Mouse (Mus musculus) kidney, postnatal 0 days (tissue): Measurements from ENCODE around the gene Slc16a11. TPM values are rescaled to one million over a fixed set of nuclear protein-coding genes. Genes with fewer than 3 reads are reported as not detected.

Experiments used
- ATAC-seq: fragments of 200-750 bp; cut with Nextera tagmentation; replicated peaks from 2 replicates; pipeline ENCODE4 v1.8.0; 2017; ENCODE audit warnings: low read depth, moderate number of reproducible peaks, moderate TSS enrichment, moderate library complexity; ENCODE audit not compliant: low FRiP score
- DNase-seq: peaks from one replicate; pipeline ENCODE4 v3.0.0-alpha.2; 2016; ENCODE audit warnings: low spot score
- H3K27ac ChIP-seq: fragments of 300-500 bp; sonication (generic); 2 replicates; pipeline ENCODE4 v1.5.1; 2014; ENCODE audit warnings: mild to moderate bottlenecking
- H3K27me3 ChIP-seq: fragments of 300-500 bp; sonication (generic); 2 replicates; pipeline ENCODE4 v1.6.1; 2014; ENCODE audit warnings: low read length, mixed read lengths; ENCODE audit not compliant: insufficient read depth
- H3K36me3 ChIP-seq: fragments of 300-500 bp; sonication (generic); 2 replicates; pipeline ENCODE4 v1.6.1; 2014; ENCODE audit warnings: low read length, mixed read lengths; ENCODE audit not compliant: insufficient read depth
- H3K4me1 ChIP-seq: fragments of 300-500 bp; sonication (generic); replicated peaks from 2 replicates; pipeline ENCODE4 v1.6.1; 2014; ENCODE audit warnings: antibody characterized with exemption, low read length, mixed read lengths; ENCODE audit not compliant: insufficient read depth
- H3K4me2 ChIP-seq: fragments of 300-500 bp; sonication (generic); 2 replicates; pipeline ENCODE4 v1.6.1; 2014; ENCODE audit warnings: mild to moderate bottlenecking, low read length, moderate library complexity, mixed read lengths
- H3K4me3 ChIP-seq: fragments of 300-500 bp; sonication (generic); replicated peaks from 2 replicates; pipeline ENCODE4 v1.5.1; 2014; ENCODE audit warnings: low read depth, low read length
- H3K9ac ChIP-seq: fragments of 300-500 bp; sonication (generic); 2 replicates; pipeline ENCODE4 v1.6.1; 2014; ENCODE audit warnings: low read depth, low read length
- H3K9me3 ChIP-seq: fragments of 300-500 bp; sonication (generic); replicated peaks from 2 replicates; pipeline ENCODE4 v1.6.1; 2016; ENCODE audit warnings: low read length, inconsistent platforms, mixed read lengths
- CTCF ChIP-seq: IDR thresholded peaks from 2 replicates; pipeline ENCODE4 v1.5.1; 2016; ENCODE audit warnings: antibody characterized with exemption, low read depth, mild to moderate bottlenecking, moderate library complexity
- WGBS: fragments of 180-500 bp; shearing (Covaris S2); extraction: QIAGEN DNeasy Blood & Tissue Kit; methylation state at CpG from one replicate; pipeline ENCODE4 v1.1.7; 2014; 5-methylcytosine and 5-hydroxymethylcytosine counted together
- polyA plus RNA-seq: library from polyadenylated mRNA; unstranded; fragments of >200 nt; fragmentation: Nextera tagmentation; extraction: Ambion mirVana; gene quantifications from 2 replicates; pipeline ENCODE4 v1.2.1, GENCODE M21; 2015

Gene Slc16a11
- polyA plus RNA-seq, 1 experiment from 2014 or later: 12.6 TPM

GRCm38 (mm10) chr11:70208778-70209388 is 3.7 kb upstream of the Slc16a11 start:
- Histone ChIP-seq H3K4me3 (no peak overlapping the region), H3K4me1 (peaks cover 4% of the 10 kb centered on the region; the same call in 1 of the 2 replicates), H3K4me2 (no peak overlapping the region), H3K27me3 (no peaks in the 10 kb centered on the region), H3K36me3 (no peaks in the 10 kb centered on the region), H3K9ac (no peak overlapping the region), H3K9me3 (no peaks in the 10 kb centered on the region), H3K27ac (no peak overlapping the region)
- no peak for TF ChIP-seq CTCF
- ATAC-seq: no peak
- 67% methylated on average over 5 of the region's 5 CpGs for WGBS
- no peak for DNase-seq

- H3K9me3 ChIP-seq: no peaks in the 10 kb centered on the region
- peaks cover 6% of the 10 kb centered on the region for H3K27me3 ChIP-seq
- H3K9ac ChIP-seq: no peak overlapping the region
- no peaks in the 10 kb centered on the region for H3K36me3 ChIP-seq
- H3K4me1 ChIP-seq: peaks cover 16% of the 10 kb centered on the region
- no peak overlapping the region for H3K27ac ChIP-seq
- no peak for DNase-seq
- no peak for TF ChIP-seq CTCF
- H3K4me2 ChIP-seq: no peak overlapping the region
- 89% methylated on average over 2 of the region's 2 CpGs for WGBS
- no peak overlapping the region for H3K4me3 ChIP-seq
- no peak for ATAC-seq
Measured at GRCm38 (mm10) chr11:70210681-70211080, 1.9 kb upstream of the Slc16a11 start.

- no peak for ATAC-seq
Measured at GRCm38 (mm10) chr11:70211972-70212371, 580 bp upstream of the Slc16a11 start.

GRCm38 (mm10) chr11:70212896-70213295 is 344 bp downstream of the Slc16a11 start:
- ATAC-seq (no peak), DNase-seq (peak; percentile 92)
- Histone ChIP-seq H3K27me3 (peaks cover 8% of the 10 kb centered on the region), H3K4me3 (no peak overlapping the region), H3K27ac (no peak overlapping the region), H3K36me3 (no peaks in the 10 kb centered on the region), H3K9ac (no peak overlapping the region), H3K4me2 (no peak overlapping the region), H3K4me1 (peaks cover 16% of the 10 kb centered on the region), H3K9me3 (no peaks in the 10 kb centered on the region)
- TF ChIP-seq CTCF: peak; percentile 89
- 7% methylated on average over 9 of the region's 9 CpGs for WGBS

More at GRCm38 (mm10) chr11:70211972-70212371, 580 bp upstream of the Slc16a11 start:
- DNase-seq: no peak
- 66% methylated on average over 6 of the region's 6 CpGs for WGBS
- H3K9me3 ChIP-seq: no peaks in the 10 kb centered on the region
- no peaks in the 10 kb centered on the region for H3K36me3 ChIP-seq
- peaks cover 16% of the 10 kb centered on the region for H3K4me1 ChIP-seq
- no peak overlapping the region for H3K9ac ChIP-seq
- H3K27ac ChIP-seq: no peak overlapping the region
- H3K4me2 ChIP-seq: no peak overlapping the region
- TF ChIP-seq CTCF: no peak
- peaks cover 8% of the 10 kb centered on the region for H3K27me3 ChIP-seq
- H3K4me3 ChIP-seq: no peak overlapping the region

- Histone ChIP-seq H3K9me3 (no peaks in the 10 kb centered on the region), H3K27ac (no peak overlapping the region), H3K4me3 (peak overlapping the region; percentile 23), H3K9ac (peak overlapping the region; percentile 48; the same call in 1 of the 2 replicates), H3K4me2 (peak overlapping the region; percentile 50), H3K4me1 (peaks cover 16% of the 10 kb centered on the region), H3K36me3 (no peaks in the 10 kb centered on the region), H3K27me3 (peaks cover 8% of the 10 kb centered on the region)
- 6% methylated on average over 26 of the region's 26 CpGs for WGBS
- ATAC-seq: 0 out of 2 replicates have a peak, but pooled peaks have one; percentile 15
- no peak for TF ChIP-seq CTCF
- no peak for DNase-seq
Measured at GRCm38 (mm10) chr11:70213736-70214135, 1.2 kb downstream of the Slc16a11 start.

- H3K9ac ChIP-seq: peak overlapping the region; percentile 48; the same call in 1 of the 2 replicates
- no peak for DNase-seq
- H3K4me3 ChIP-seq: peak overlapping the region; percentile 23
- H3K27ac ChIP-seq: no peak overlapping the region
- 2% methylated on average over 46 of the region's 46 CpGs for WGBS
- peak overlapping the region; percentile 50 for H3K4me2 ChIP-seq
- no peaks in the 10 kb centered on the region for H3K9me3 ChIP-seq
- H3K4me1 ChIP-seq: peaks cover 16% of the 10 kb centered on the region
- TF ChIP-seq CTCF: no peak
- ATAC-seq: peak; percentile 41; the same call in 1 of the 2 replicates
- H3K27me3 ChIP-seq: peaks cover 8% of the 10 kb centered on the region
- H3K36me3 ChIP-seq: no peaks in the 10 kb centered on the region
Measured at GRCm38 (mm10) chr11:70214191-70214855, 1.8 kb downstream of the Slc16a11 start.
